Mouse (Mus musculus): ENCODE results near the gene Unc13a. TPM values are rescaled to one million over a fixed set of nuclear protein-coding genes. Genes with fewer than 3 reads are reported as not detected.

The Unc13a gene
- polyA plus RNA-seq, 1 experiment from 2014 or later: 0.20 TPM

- H3K27ac ChIP-seq: no peak overlapping the region
- DNase-seq (no peak), ATAC-seq (ENCODE audit: low read depth) (no peak)
- H3K36me3 ChIP-seq: no peaks in the 10 kb centered on the region
- WGBS (ENCODE audit: insufficient replicate concordance): 57% methylated on average over 29 of the region's 29 CpGs
- no peak overlapping the region for H3K4me3 ChIP-seq (replicated peaks)
- H3K27me3 ChIP-seq: peaks cover 97% of the 10 kb centered on the region
- no peaks in the 10 kb centered on the region for H3K9me3 ChIP-seq (replicated peaks)
- no peak overlapping the region for H3K9ac ChIP-seq
- H3K4me2 ChIP-seq: no peak overlapping the region
- H3K4me1 ChIP-seq (replicated peaks): peaks cover 4% of the 10 kb centered on the region; the same call in 1 of the 2 replicates
Observed at GRCm38 (mm10) chr8:71685573-71685972, 14.0 kb upstream of the Unc13a start.

DNA sequence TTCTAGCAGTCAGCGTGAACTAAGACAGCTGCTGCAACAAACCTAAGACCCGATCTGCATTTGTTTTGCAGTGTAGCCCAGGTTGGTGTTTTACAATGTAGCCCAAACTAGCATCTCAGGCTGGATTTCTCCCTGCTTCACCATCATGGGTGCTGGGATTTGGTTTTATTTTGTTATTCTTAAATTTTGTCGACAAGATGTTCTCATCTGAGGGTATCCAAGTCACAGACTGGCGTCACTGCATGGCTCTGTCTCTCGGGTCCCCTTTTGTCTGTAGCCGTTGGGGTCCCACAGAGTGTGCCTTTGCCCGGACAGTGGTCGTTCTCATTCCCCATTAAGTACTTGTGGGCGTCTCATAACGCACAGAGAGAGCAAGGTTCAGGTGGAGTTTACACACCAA, 13.1 kb upstream of the Unc13a start:
- Histone ChIP-seq H3K4me3 (replicated peaks) (no peak overlapping the region), H3K27ac (no peak overlapping the region), H3K4me1 (replicated peaks) (peaks cover 4% of the 10 kb centered on the region; the same call in 1 of the 2 replicates), H3K4me2 (no peak overlapping the region), H3K9me3 (replicated peaks) (no peaks in the 10 kb centered on the region), H3K36me3 (no peaks in the 10 kb centered on the region), H3K27me3 (peaks cover 93% of the 10 kb centered on the region), H3K9ac (no peak overlapping the region)
- 71% methylated on average over 10 of the region's 10 CpGs for WGBS (ENCODE audit: insufficient replicate concordance)
- no peak for DNase-seq
- ATAC-seq (ENCODE audit: low read depth): no peak

- ATAC-seq (ENCODE audit: low read depth): no peak
- 81% methylated on average over 12 of the region's 12 CpGs for WGBS (ENCODE audit: insufficient replicate concordance)
Observed at GRCm38 (mm10) chr8:71682832-71683231, 11.3 kb upstream of the Unc13a start.

DNA sequence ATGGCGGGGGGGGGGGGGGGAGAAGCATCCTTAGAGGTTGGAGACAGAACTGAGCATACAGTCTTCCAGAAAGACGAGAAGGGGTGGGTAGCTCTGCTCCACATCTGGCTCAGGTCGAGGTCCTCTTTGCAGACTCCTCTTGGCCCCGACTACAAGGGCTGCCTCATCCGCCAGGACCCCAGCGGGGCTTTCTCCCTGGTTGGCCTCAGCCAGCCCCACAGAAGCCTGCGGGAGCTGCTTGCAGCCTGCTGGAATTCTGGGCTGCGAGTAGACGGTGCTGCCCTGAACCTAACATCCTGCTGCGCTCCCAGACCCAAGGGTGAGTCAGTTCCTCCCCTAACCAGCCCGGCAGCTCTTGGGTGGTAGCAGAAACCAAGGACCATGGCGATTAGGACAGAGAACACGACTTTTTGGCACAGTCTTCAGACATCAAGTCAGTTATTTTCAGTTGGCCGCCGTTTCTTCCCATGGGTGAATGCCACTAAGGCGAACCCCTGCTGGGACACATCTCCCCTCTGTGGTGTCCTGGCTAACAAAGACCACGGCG, 9.9 kb upstream of the Unc13a start:
- no peak for DNase-seq
- H3K9me3 ChIP-seq (replicated peaks): no peaks in the 10 kb centered on the region
- H3K9ac ChIP-seq: no peak overlapping the region
- H3K4me1 ChIP-seq (replicated peaks): peaks cover 23% of the 10 kb centered on the region
- ATAC-seq (ENCODE audit: low read depth): no peak
- H3K27ac ChIP-seq: no peak overlapping the region
- H3K4me2 ChIP-seq: no peak overlapping the region
- 64% methylated on average over 18 of the region's 18 CpGs for WGBS (ENCODE audit: insufficient replicate concordance)
- no peaks in the 10 kb centered on the region for H3K36me3 ChIP-seq
- no peak overlapping the region for H3K4me3 ChIP-seq (replicated peaks)
- H3K27me3 ChIP-seq: peaks cover 75% of the 10 kb centered on the region

More at GRCm38 (mm10) chr8:71682832-71683231, 11.3 kb upstream of the Unc13a start:
- H3K36me3 ChIP-seq: no peaks in the 10 kb centered on the region
- DNase-seq: no peak
- H3K9me3 ChIP-seq (replicated peaks): no peaks in the 10 kb centered on the region
- H3K4me1 ChIP-seq (replicated peaks): peaks cover 9% of the 10 kb centered on the region
- no peak overlapping the region for H3K27ac ChIP-seq
- no peak overlapping the region for H3K9ac ChIP-seq
- H3K27me3 ChIP-seq: peaks cover 89% of the 10 kb centered on the region
- no peak overlapping the region for H3K4me2 ChIP-seq
- H3K4me3 ChIP-seq (replicated peaks): no peak overlapping the region

- no peak overlapping the region for H3K4me3 ChIP-seq (replicated peaks)
- no peak overlapping the region for H3K9ac ChIP-seq
Observed at GRCm38 (mm10) chr8:71680471-71680870, 8.9 kb upstream of the Unc13a start.

DNA sequence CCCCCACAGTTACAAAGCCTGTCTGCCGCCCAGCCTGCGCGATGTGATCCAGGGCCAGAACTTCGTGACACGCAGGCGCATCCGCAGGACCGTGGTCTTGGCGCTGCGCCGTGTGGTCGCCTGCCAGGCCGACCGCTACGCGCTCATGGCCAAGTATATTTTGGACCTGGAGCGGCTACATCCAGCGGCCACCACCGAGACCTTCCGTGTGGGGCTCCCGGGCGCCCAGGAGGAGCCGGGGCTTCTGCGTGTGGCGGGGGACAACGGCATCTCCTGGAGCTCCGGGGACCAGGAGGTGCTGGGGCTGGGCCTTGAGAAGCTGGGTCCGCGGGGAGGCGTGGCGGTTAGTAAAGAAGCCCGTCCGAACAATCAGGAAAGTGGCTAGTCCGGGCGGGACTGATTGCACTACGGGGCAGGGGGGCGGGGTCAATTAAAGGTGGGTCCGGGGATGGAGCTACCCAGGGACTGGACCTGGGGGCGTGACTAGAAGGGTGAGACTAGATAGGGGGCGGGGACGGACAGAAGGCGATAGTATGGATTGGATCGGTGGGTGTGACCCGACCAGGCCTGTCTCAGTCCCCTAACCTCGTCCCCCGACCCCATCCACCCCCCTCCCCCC, 8.1 kb upstream of the Unc13a start:
- Histone ChIP-seq H3K27me3 (peaks cover 57% of the 10 kb centered on the region), H3K9ac (no peak overlapping the region), H3K4me2 (peak overlapping the region; percentile 32), H3K4me1 (replicated peaks) (peaks cover 32% of the 10 kb centered on the region), H3K4me3 (replicated peaks) (peak overlapping the region; percentile 25), H3K36me3 (no peaks in the 10 kb centered on the region), H3K9me3 (replicated peaks) (no peaks in the 10 kb centered on the region), H3K27ac (no peak overlapping the region)
- DNase-seq (no peak), ATAC-seq (ENCODE audit: low read depth) (no peak)
- 59% methylated on average over 46 of the region's 46 CpGs for WGBS (ENCODE audit: insufficient replicate concordance)

More at GRCm38 (mm10) chr8:71680471-71680870, 8.9 kb upstream of the Unc13a start:
- Histone ChIP-seq H3K36me3 (no peaks in the 10 kb centered on the region), H3K9me3 (replicated peaks) (no peaks in the 10 kb centered on the region), H3K4me2 (no peak overlapping the region), H3K4me1 (replicated peaks) (peaks cover 29% of the 10 kb centered on the region), H3K27ac (no peak overlapping the region), H3K27me3 (peaks cover 65% of the 10 kb centered on the region)
- DNase-seq: no peak
- 55% methylated on average over 21 of the region's 21 CpGs for WGBS (ENCODE audit: insufficient replicate concordance)
- no peak for ATAC-seq (ENCODE audit: low read depth)

GRCm38 (mm10) chr8:71679116-71679515, 7.6 kb upstream of the Unc13a start:
- H3K9me3 ChIP-seq (replicated peaks): no peaks in the 10 kb centered on the region
- ATAC-seq (ENCODE audit: low read depth) (no peak), DNase-seq (no peak)
- H3K4me3 ChIP-seq (replicated peaks): peak overlapping the region; percentile 25; the same call in 1 of the 2 replicates
- H3K4me1 ChIP-seq (replicated peaks): peaks cover 32% of the 10 kb centered on the region
- WGBS (ENCODE audit: insufficient replicate concordance): 72% methylated on average over 16 of the region's 16 CpGs
- H3K27ac ChIP-seq: no peak overlapping the region
- H3K4me2 ChIP-seq: peak overlapping the region; percentile 32; the same call in 1 of the 2 replicates
- peaks cover 51% of the 10 kb centered on the region for H3K27me3 ChIP-seq
- H3K9ac ChIP-seq: no peak overlapping the region
- no peaks in the 10 kb centered on the region for H3K36me3 ChIP-seq

- 66% methylated on average over 4 of the region's 4 CpGs for WGBS (ENCODE audit: insufficient replicate concordance)
- Histone ChIP-seq H3K27me3 (peaks cover 42% of the 10 kb centered on the region), H3K4me1 (replicated peaks) (peaks cover 32% of the 10 kb centered on the region), H3K4me3 (replicated peaks) (no peak overlapping the region), H3K4me2 (no peak overlapping the region), H3K36me3 (no peaks in the 10 kb centered on the region), H3K9me3 (replicated peaks) (no peaks in the 10 kb centered on the region), H3K27ac (no peak overlapping the region), H3K9ac (no peak overlapping the region)
- ATAC-seq (ENCODE audit: low read depth) (no peak), DNase-seq (no peak)
Observed at GRCm38 (mm10) chr8:71678216-71678615, 6.7 kb upstream of the Unc13a start.

GRCm38 (mm10) chr8:71677555-71677954, 6.0 kb upstream of the Unc13a start:
- Histone ChIP-seq H3K9ac (no peak overlapping the region), H3K27me3 (peaks cover 36% of the 10 kb centered on the region), H3K4me3 (replicated peaks) (peak overlapping the region; percentile 18), H3K9me3 (replicated peaks) (no peaks in the 10 kb centered on the region), H3K4me2 (peak overlapping the region; percentile 89), H3K4me1 (replicated peaks) (peaks cover 32% of the 10 kb centered on the region), H3K27ac (peak overlapping the region; percentile 77), H3K36me3 (no peaks in the 10 kb centered on the region)
- no peak for ATAC-seq (ENCODE audit: low read depth)
- DNase-seq: no peak

DNA sequence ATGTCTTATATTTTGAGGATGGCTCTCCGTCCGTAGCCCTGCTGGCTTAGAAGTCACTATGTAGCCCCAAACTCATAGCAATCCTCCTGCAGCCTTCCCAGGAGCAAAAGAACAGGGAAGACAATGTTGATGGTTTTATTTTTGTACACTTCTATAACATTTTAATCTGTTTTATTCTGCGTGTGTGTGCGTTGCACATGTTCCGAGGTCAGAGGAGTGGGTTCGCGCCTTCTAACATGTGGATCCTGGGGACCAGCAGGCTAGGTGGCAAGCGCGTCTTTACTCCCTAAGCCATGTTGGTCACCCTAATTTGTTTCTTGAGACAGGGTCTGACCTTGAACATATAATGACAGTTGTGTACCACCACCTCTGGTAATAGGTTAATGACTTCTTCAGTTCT, 5.2 kb upstream of the Unc13a start:
- ATAC-seq (ENCODE audit: low read depth) (no peak), DNase-seq (no peak)
- Histone ChIP-seq H3K4me3 (replicated peaks) (peak overlapping the region; percentile 76), H3K36me3 (no peaks in the 10 kb centered on the region), H3K27me3 (peaks cover 28% of the 10 kb centered on the region), H3K4me2 (peak overlapping the region; percentile 89), H3K27ac (peak overlapping the region; percentile 77; the same call in 1 of the 2 replicates), H3K9ac (peak overlapping the region; percentile 81), H3K9me3 (replicated peaks) (no peaks in the 10 kb centered on the region), H3K4me1 (replicated peaks) (peaks cover 38% of the 10 kb centered on the region)
- WGBS (ENCODE audit: insufficient replicate concordance): 36% methylated on average over 9 of the region's 9 CpGs

GRCm38 (mm10) chr8:71676020-71676741, 4.6 kb upstream of the Unc13a start, which contains the start of gene Jak3:
Gene Jak3 (plus strand): TSS chr8:71676296.
- peak within 1 kb of the TSS; percentile 77 for H3K27ac ChIP-seq
- peak; percentile 61 for DNase-seq
- H3K4me1 ChIP-seq (replicated peaks): peaks cover 44% of the 10 kb centered on the region
- peak within 1 kb of the TSS; percentile 89 for H3K4me2 ChIP-seq
- H3K9ac ChIP-seq: peak within 1 kb of the TSS; percentile 81
- H3K27me3 ChIP-seq: peaks cover 26% of the 10 kb centered on the region
- peak within 1 kb of the TSS; percentile 76 for H3K4me3 ChIP-seq (replicated peaks)
- peak; percentile 75 for ATAC-seq (ENCODE audit: low read depth)
- H3K36me3 ChIP-seq: no peaks in the 10 kb centered on the region
- WGBS (ENCODE audit: insufficient replicate concordance): 2% methylated on average over 37 of the region's 40 CpGs
- H3K9me3 ChIP-seq (replicated peaks): no peaks in the 10 kb centered on the region
